Mouse (Mus musculus) MEL (cell line): ENCODE measurements around the gene Dchs2.

Source experiments
- CTCF ChIP-seq, 3 experiments: IDR thresholded peaks in 2 of 3; conservative IDR thresholded peaks in 1 of 3; 2 replicates each; pipeline ENCODE4 v1.5.1; 2011 to 2012; ENCODE audit warnings: low read length in 3 of 3, low read depth in 2 of 3, mild to moderate bottlenecking in 2 of 3, improper control_type of control experiment in 1 of 3, inconsistent platforms in 1 of 3, mixed read lengths in 1 of 3, moderate library complexity in 1 of 3; ENCODE audit not compliant: control insufficient read depth in 1 of 3, insufficient read depth in 1 of 3, poor library complexity in 1 of 3, severe bottlenecking in 1 of 3
- E2F4 ChIP-seq: IDR thresholded peaks from 2 replicates; pipeline ENCODE4 v1.6.1; 2011; ENCODE audit warnings: low read depth, low read length, improper control_type of control experiment, borderline replicate concordance
- EP300 ChIP-seq, 2 experiments: IDR thresholded peaks; 2 replicates each; pipeline ENCODE4 v1.6.1; 2011; ENCODE audit warnings: improper control_type of control experiment in 2 of 2, low read length in 2 of 2, low read depth in 1 of 2, mild to moderate bottlenecking in 1 of 2
- GATA1 ChIP-seq: IDR thresholded peaks from 2 replicates; pipeline ENCODE4 v1.6.1; 2011; ENCODE audit warnings: low read depth, low read length, improper control_type of control experiment
- MAFK ChIP-seq: IDR thresholded peaks from 2 replicates; pipeline ENCODE4 v1.6.1; 2011; ENCODE audit warnings: low read depth, mild to moderate bottlenecking, low read length, improper control_type of control experiment, borderline replicate concordance
- MEF2A ChIP-seq: IDR thresholded peaks from 2 replicates; pipeline ENCODE4 v1.6.1; 2014; ENCODE audit warnings: low read depth, mild to moderate bottlenecking, inconsistent platforms, low read length, improper control_type of control experiment; ENCODE audit not compliant: poor library complexity, insufficient replicate concordance, severe bottlenecking; ENCODE audit errors: extremely low read depth
- NELFE ChIP-seq: IDR thresholded peaks from 2 replicates; pipeline ENCODE4 v1.6.1; 2011; ENCODE audit warnings: low read depth, low read length, improper control_type of control experiment
- NRF1 ChIP-seq: IDR thresholded peaks from 2 replicates; pipeline ENCODE4 v1.6.1; 2014; ENCODE audit warnings: low read depth, mild to moderate bottlenecking, inconsistent platforms, low read length, improper control_type of control experiment, moderate library complexity; ENCODE audit not compliant: poor library complexity, insufficient read depth, severe bottlenecking
- POLR2A ChIP-seq, 2 experiments: IDR thresholded peaks; 2 replicates each; pipeline ENCODE4 v1.6.1; 2011 to 2012; ENCODE audit warnings: low read length in 2 of 2, mild to moderate bottlenecking in 2 of 2, control low read depth in 1 of 2, improper control_type of control experiment in 1 of 2, low read depth in 1 of 2, moderate library complexity in 1 of 2; ENCODE audit not compliant: control insufficient read depth in 1 of 2, insufficient read depth in 1 of 2, poor library complexity in 1 of 2
- POLR2AphosphoS2 ChIP-seq: IDR thresholded peaks from 2 replicates; pipeline ENCODE4 v1.6.1; 2011; ENCODE audit warnings: low read length, improper control_type of control experiment
- RAD21 ChIP-seq: IDR thresholded peaks from 2 replicates; pipeline ENCODE4 v1.6.1; 2011; ENCODE audit warnings: mild to moderate bottlenecking, low read depth, low read length, improper control_type of control experiment
- USF1 ChIP-seq: IDR thresholded peaks from 2 replicates; pipeline ENCODE4 v1.6.1; 2014; ENCODE audit warnings: low read depth, mild to moderate bottlenecking, inconsistent platforms, low read length, improper control_type of control experiment, moderate library complexity
- ZC3H11A ChIP-seq: IDR thresholded peaks from 2 replicates; pipeline ENCODE4 v1.6.1; 2012; ENCODE audit warnings: low read depth, mild to moderate bottlenecking, inconsistent platforms, low read length, improper control_type of control experiment

GRCm38 (mm10) chr3:83218059-83218458, 90.3 kb downstream of the Dchs2 start:
- TF ChIP-seq CTCF (IDR thresholded peaks at IDR 0.05 in 2 of 3, conservative IDR thresholded peaks at IDR 0.05 in 1 of 3; ENCODE audit: control insufficient read depth in 1 of 3, insufficient read depth in 1 of 3, low read depth in 2 of 3, low read length in 3 of 3, poor library complexity in 1 of 3, severe bottlenecking in 1 of 3) (no peak), POLR2A (IDR thresholded peaks at IDR 0.05; ENCODE audit: control insufficient read depth in 1 of 2, insufficient read depth in 1 of 2, low read depth in 1 of 2, low read length in 2 of 2, poor library complexity in 1 of 2) (no peak), GATA1 (no peak), MEF2A (no peak), RAD21 (no peak), ZC3H11A (no peak), POLR2AphosphoS2 (no peak), NELFE (no peak), EP300 (IDR thresholded peaks at IDR 0.05; ENCODE audit: low read depth in 1 of 2, low read length in 2 of 2) (no peak), MAFK (no peak), USF1 (no peak), NRF1 (no peak), E2F4 (no peak)
